Mouse (Mus musculus): ENCODE measurements around the gene Dot1l. TPM values are rescaled to one million over a fixed set of nuclear protein-coding genes. Genes with fewer than 3 reads are reported as not detected.

Dot1l gene
- polyA plus RNA-seq, 1 experiment from 2014 or later, result 29.2 TPM

- H3K27me3 ChIP-seq (ENCODE audit: control insufficient read depth, insufficient read depth, low read length), result no peaks in the 10 kb centered on the region
- no peak overlapping the region for H3K4me2 ChIP-seq (replicated peaks; ENCODE audit: low read depth, low read length)
- no peak overlapping the region for H3K27ac ChIP-seq (ENCODE audit: low read depth, low read length)
- no peaks in the 10 kb centered on the region for H3K9me3 ChIP-seq (ENCODE audit: control insufficient read depth, low read length)
- H3K9ac ChIP-seq (ENCODE audit: low read depth, low read length), result no peak overlapping the region
- 41% methylated on average over 2 of the region's 2 CpGs for WGBS
- H3K36me3 ChIP-seq (ENCODE audit: control insufficient read depth, insufficient read depth, low read length), result no peaks in the 10 kb centered on the region
- H3K4me3 ChIP-seq (ENCODE audit: low read length), result no peak overlapping the region
- no peak for ATAC-seq (ENCODE audit: low FRiP score, low TSS enrichment)
- H3K4me1 ChIP-seq (ENCODE audit: control insufficient read depth, insufficient read depth, low read length), result no peaks in the 10 kb centered on the region
These were observed 67.0 kb downstream of the Dot1l start for GRCm38 (mm10) chr10:80821991-80822390.

- H3K27me3 ChIP-seq (ENCODE audit: control insufficient read depth, insufficient read depth, low read length), result no peaks in the 10 kb centered on the region
- no peak overlapping the region for H3K4me2 ChIP-seq (replicated peaks; ENCODE audit: low read depth, low read length)
- H3K9ac ChIP-seq (ENCODE audit: low read depth, low read length), result no peak overlapping the region
- 90% methylated on average over 5 of the region's 5 CpGs for WGBS
- no peak overlapping the region for H3K27ac ChIP-seq (ENCODE audit: low read depth, low read length)
- no peak for ATAC-seq (ENCODE audit: low FRiP score, low TSS enrichment)
- no peaks in the 10 kb centered on the region for H3K9me3 ChIP-seq (ENCODE audit: control insufficient read depth, low read length)
- peaks cover 1% of the 10 kb centered on the region; the same call in 1 of the 2 replicates for H3K4me1 ChIP-seq (ENCODE audit: control insufficient read depth, insufficient read depth, low read length)
- no peak overlapping the region for H3K4me3 ChIP-seq (ENCODE audit: low read length)
- H3K36me3 ChIP-seq (ENCODE audit: control insufficient read depth, insufficient read depth, low read length), result no peaks in the 10 kb centered on the region
These were observed 67.5 kb downstream of the Dot1l start for GRCm38 (mm10) chr10:80822528-80822927.

GRCm38 (mm10) chr10:80823316-80823715, 68.3 kb downstream of the Dot1l start:
- Histone ChIP-seq H3K36me3 (ENCODE audit: control insufficient read depth, insufficient read depth, low read length) (peaks cover under 1% of the 10 kb centered on the region; the same call in 1 of the 2 replicates), H3K9ac (ENCODE audit: low read depth, low read length) (no peak overlapping the region), H3K4me3 (ENCODE audit: low read length) (no peak overlapping the region), H3K9me3 (ENCODE audit: control insufficient read depth, low read length) (no peaks in the 10 kb centered on the region), H3K27ac (ENCODE audit: low read depth, low read length) (no peak overlapping the region), H3K4me2 (replicated peaks; ENCODE audit: low read depth, low read length) (no peak overlapping the region), H3K4me1 (ENCODE audit: control insufficient read depth, insufficient read depth, low read length) (peaks cover 5% of the 10 kb centered on the region; the same call in 1 of the 2 replicates), H3K27me3 (ENCODE audit: control insufficient read depth, insufficient read depth, low read length) (no peaks in the 10 kb centered on the region)
- no peak for ATAC-seq (ENCODE audit: low FRiP score, low TSS enrichment)
- WGBS, result 93% methylated on average over 1 of the region's 1 CpGs

- ATAC-seq (ENCODE audit: low FRiP score, low TSS enrichment), result no peak
- Histone ChIP-seq H3K4me2 (replicated peaks; ENCODE audit: low read depth, low read length) (no peak overlapping the region), H3K9ac (ENCODE audit: low read depth, low read length) (no peak overlapping the region), H3K9me3 (ENCODE audit: control insufficient read depth, low read length) (no peaks in the 10 kb centered on the region), H3K27me3 (ENCODE audit: control insufficient read depth, insufficient read depth, low read length) (no peaks in the 10 kb centered on the region), H3K4me3 (ENCODE audit: low read length) (no peak overlapping the region), H3K27ac (ENCODE audit: low read depth, low read length) (no peak overlapping the region), H3K4me1 (ENCODE audit: control insufficient read depth, insufficient read depth, low read length) (peaks cover 5% of the 10 kb centered on the region; the same call in 1 of the 2 replicates), H3K36me3 (ENCODE audit: control insufficient read depth, insufficient read depth, low read length) (peaks cover 5% of the 10 kb centered on the region; the same call in 1 of the 2 replicates)
- 45% methylated on average over 8 of the region's 8 CpGs for WGBS
These were observed 69.0 kb downstream of the Dot1l start for GRCm38 (mm10) chr10:80823847-80824643.

GRCm38 (mm10) chr10:80824827-80825226, 69.8 kb downstream of the Dot1l start:
- no peaks in the 10 kb centered on the region for H3K27me3 ChIP-seq (ENCODE audit: control insufficient read depth, insufficient read depth, low read length)
- 68% methylated on average over 2 of the region's 2 CpGs for WGBS
- no peak for ATAC-seq (ENCODE audit: low FRiP score, low TSS enrichment)
- no peaks in the 10 kb centered on the region for H3K9me3 ChIP-seq (ENCODE audit: control insufficient read depth, low read length)
- no peak overlapping the region for H3K4me2 ChIP-seq (replicated peaks; ENCODE audit: low read depth, low read length)
- H3K9ac ChIP-seq (ENCODE audit: low read depth, low read length), result no peak overlapping the region
- no peak overlapping the region for H3K4me3 ChIP-seq (ENCODE audit: low read length)
- no peak overlapping the region for H3K27ac ChIP-seq (ENCODE audit: low read depth, low read length)
- peaks cover 8% of the 10 kb centered on the region; the same call in 1 of the 2 replicates for H3K4me1 ChIP-seq (ENCODE audit: control insufficient read depth, insufficient read depth, low read length)
- H3K36me3 ChIP-seq (ENCODE audit: control insufficient read depth, insufficient read depth, low read length), result peaks cover 13% of the 10 kb centered on the region

GRCm38 (mm10) chr10:80826151-80827062, 71.4 kb downstream of the Dot1l start, which contains the start of gene Oaz1:
Oaz1 (plus strand) TSS chr10:80826656.
- WGBS, result under 1% methylated on average over 74 of the region's 82 CpGs
- Histone ChIP-seq H3K4me3 (ENCODE audit: low read length) (peak within 1 kb of the TSS; percentile 71), H3K36me3 (ENCODE audit: control insufficient read depth, insufficient read depth, low read length) (peaks cover 19% of the 10 kb centered on the region), H3K4me2 (replicated peaks; ENCODE audit: low read depth, low read length) (peak within 1 kb of the TSS; percentile 97), H3K27me3 (ENCODE audit: control insufficient read depth, insufficient read depth, low read length) (no peaks in the 10 kb centered on the region), H3K9me3 (ENCODE audit: control insufficient read depth, low read length) (no peaks in the 10 kb centered on the region), H3K27ac (ENCODE audit: low read depth, low read length) (peak within 1 kb of the TSS; percentile 79), H3K4me1 (ENCODE audit: control insufficient read depth, insufficient read depth, low read length) (peaks cover 18% of the 10 kb centered on the region), H3K9ac (ENCODE audit: low read depth, low read length) (peak within 1 kb of the TSS; percentile 92)
- ATAC-seq (ENCODE audit: low FRiP score, low TSS enrichment), result peak; percentile 96

GRCm38 (mm10) chr10:80827063-80827869, 72.3 kb downstream of the Dot1l start:
- Histone ChIP-seq H3K4me2 (replicated peaks; ENCODE audit: low read depth, low read length) (peak overlapping the region; percentile 97), H3K36me3 (ENCODE audit: control insufficient read depth, insufficient read depth, low read length) (peaks cover 19% of the 10 kb centered on the region), H3K9ac (ENCODE audit: low read depth, low read length) (peak overlapping the region; percentile 92), H3K27me3 (ENCODE audit: control insufficient read depth, insufficient read depth, low read length) (no peaks in the 10 kb centered on the region), H3K27ac (ENCODE audit: low read depth, low read length) (peak overlapping the region; percentile 79; the same call in 1 of the 2 replicates), H3K4me1 (ENCODE audit: control insufficient read depth, insufficient read depth, low read length) (peaks cover 18% of the 10 kb centered on the region), H3K9me3 (ENCODE audit: control insufficient read depth, low read length) (no peaks in the 10 kb centered on the region), H3K4me3 (ENCODE audit: low read length) (peak overlapping the region; percentile 71)
- 5% methylated on average over 29 of the region's 29 CpGs for WGBS
- no peak for ATAC-seq (ENCODE audit: low FRiP score, low TSS enrichment)

- Histone ChIP-seq H3K27ac (ENCODE audit: low read depth, low read length) (no peak overlapping the region), H3K4me3 (ENCODE audit: low read length) (peak overlapping the region; percentile 71), H3K27me3 (ENCODE audit: control insufficient read depth, insufficient read depth, low read length) (no peaks in the 10 kb centered on the region), H3K4me2 (replicated peaks; ENCODE audit: low read depth, low read length) (peak overlapping the region; percentile 97), H3K36me3 (ENCODE audit: control insufficient read depth, insufficient read depth, low read length) (peaks cover 19% of the 10 kb centered on the region), H3K9ac (ENCODE audit: low read depth, low read length) (peak overlapping the region; percentile 92), H3K9me3 (ENCODE audit: control insufficient read depth, low read length) (no peaks in the 10 kb centered on the region), H3K4me1 (ENCODE audit: control insufficient read depth, insufficient read depth, low read length) (peaks cover 18% of the 10 kb centered on the region)
- no peak for ATAC-seq (ENCODE audit: low FRiP score, low TSS enrichment)
- 73% methylated on average over 10 of the region's 10 CpGs for WGBS
These were observed 72.9 kb downstream of the Dot1l start for GRCm38 (mm10) chr10:80827870-80828420.

Measured in kidney, embryonic 14.5 days (tissue).